Mouse (Mus musculus) G1E (cell line): Measurements from ENCODE around the gene Mybbp1a.

Experiments used
- CTCF ChIP-seq: IDR thresholded peaks from 2 replicates; pipeline ENCODE4 v1.5.1; 2012; ENCODE audit warnings: low read depth, low read length, inconsistent platforms, mixed read lengths
- GATA1 ChIP-seq: IDR thresholded peaks from 2 replicates; pipeline ENCODE4 v1.6.1; 2012; ENCODE audit warnings: borderline replicate concordance, low read length, inconsistent platforms, mixed read lengths
- GATA2 ChIP-seq: IDR thresholded peaks from 2 replicates; pipeline ENCODE4 v1.6.1; 2012; ENCODE audit warnings: low read depth, low read length, inconsistent platforms, borderline replicate concordance
- POLR2AphosphoS5 ChIP-seq: IDR thresholded peaks from 2 replicates; pipeline ENCODE4 v1.6.1; 2012; ENCODE audit warnings: low read depth, low read length, inconsistent platforms; ENCODE audit not compliant: insufficient replicate concordance
- TAL1 ChIP-seq: conservative IDR thresholded peaks from 2 replicates; pipeline ENCODE4 v1.6.1; 2012; ENCODE audit warnings: low read depth, low read length, inconsistent platforms, mixed read lengths

DNA sequence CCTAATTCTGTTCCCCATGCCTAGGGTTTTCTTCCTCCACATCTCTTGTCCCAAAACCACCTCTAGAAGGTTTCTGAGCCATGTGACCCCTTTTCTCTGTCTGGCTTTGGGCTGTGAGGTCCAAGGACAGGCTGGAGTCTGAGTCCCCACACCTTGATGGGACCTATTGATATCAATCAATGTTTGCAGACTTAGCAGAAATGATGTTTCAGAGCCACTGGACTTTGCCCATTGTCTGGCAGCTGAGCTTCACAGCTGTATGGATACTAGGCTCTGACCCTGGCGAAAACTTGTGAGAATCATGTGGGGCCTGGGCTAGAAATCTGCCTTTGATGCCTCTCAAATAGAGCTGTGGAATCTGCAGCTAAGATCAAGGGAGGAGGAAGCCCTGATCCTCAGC, 55.6 kb downstream of the Mybbp1a start:
- no peak for TF ChIP-seq CTCF
- no peak for TF ChIP-seq POLR2AphosphoS5
- TF ChIP-seq GATA1, result no peak
- no peak for TF ChIP-seq TAL1
- no peak for TF ChIP-seq GATA2
